Mouse (Mus musculus): ENCODE data around the gene Cdyl. TPM values are rescaled to one million over a fixed set of nuclear protein-coding genes. Genes with fewer than 3 reads are reported as not detected.

Cdyl gene
- polyA plus RNA-seq, 1 experiment from 2014 or later = 16.1 TPM

DNA sequence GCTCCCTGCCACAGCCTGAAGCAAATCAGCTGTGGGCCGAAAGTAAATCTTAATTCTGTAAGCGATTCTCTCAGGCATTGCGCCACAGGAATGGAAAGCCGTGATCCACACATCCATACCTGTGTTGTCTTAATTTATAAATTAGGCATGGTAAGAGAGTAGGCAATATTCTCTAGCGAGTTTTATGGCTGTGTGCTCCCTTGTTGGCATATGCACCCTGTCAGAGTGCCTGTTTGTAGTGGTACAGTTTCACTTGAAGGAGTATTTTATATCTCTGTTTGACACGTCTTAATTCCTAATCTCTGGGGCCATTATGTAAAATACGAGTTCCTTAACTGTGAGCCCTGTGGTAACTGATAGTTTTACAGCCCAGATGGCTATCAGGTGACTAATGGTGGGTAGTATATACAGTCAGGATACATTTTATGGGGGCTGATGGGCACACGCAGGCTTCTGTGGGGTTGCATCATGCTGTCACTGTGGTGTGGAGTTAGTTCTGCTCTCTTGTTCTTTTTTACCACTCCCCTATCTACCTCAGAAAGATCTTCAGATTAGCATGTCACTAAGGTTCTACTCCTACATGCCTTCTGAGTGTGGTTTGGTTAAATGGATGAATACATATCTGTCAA, 96.1 kb downstream of the Cdyl start:
- ATAC-seq (ENCODE audit: insufficient number of reproducible peaks, low FRiP score, low TSS enrichment, low read depth) (no peak), DNase-seq (ENCODE audit: low spot score) (no peak)
- Histone ChIP-seq H3K36me3 (ENCODE audit: control insufficient read depth, insufficient read depth, low read length) (no peaks in the 10 kb centered on the region), H3K9ac (ENCODE audit: low read length) (no peak overlapping the region), H3K27me3 (ENCODE audit: control insufficient read depth, insufficient read depth, low read length) (no peaks in the 10 kb centered on the region), H3K4me1 (ENCODE audit: control insufficient read depth, insufficient read depth, low read length) (peaks cover 3% of the 10 kb centered on the region; the same call in 1 of the 2 replicates), H3K9me3 (ENCODE audit: control insufficient read depth, low read length) (no peaks in the 10 kb centered on the region; the same call in 1 of the 2 replicates), H3K4me3 (ENCODE audit: low read depth, low read length) (no peak overlapping the region), H3K27ac (replicated peaks; ENCODE audit: low read depth, low read length) (no peak overlapping the region), H3K4me2 (ENCODE audit: low read depth, severe bottlenecking) (no peak overlapping the region)
- WGBS = 47% methylated on average over 8 of the region's 8 CpGs

DNA sequence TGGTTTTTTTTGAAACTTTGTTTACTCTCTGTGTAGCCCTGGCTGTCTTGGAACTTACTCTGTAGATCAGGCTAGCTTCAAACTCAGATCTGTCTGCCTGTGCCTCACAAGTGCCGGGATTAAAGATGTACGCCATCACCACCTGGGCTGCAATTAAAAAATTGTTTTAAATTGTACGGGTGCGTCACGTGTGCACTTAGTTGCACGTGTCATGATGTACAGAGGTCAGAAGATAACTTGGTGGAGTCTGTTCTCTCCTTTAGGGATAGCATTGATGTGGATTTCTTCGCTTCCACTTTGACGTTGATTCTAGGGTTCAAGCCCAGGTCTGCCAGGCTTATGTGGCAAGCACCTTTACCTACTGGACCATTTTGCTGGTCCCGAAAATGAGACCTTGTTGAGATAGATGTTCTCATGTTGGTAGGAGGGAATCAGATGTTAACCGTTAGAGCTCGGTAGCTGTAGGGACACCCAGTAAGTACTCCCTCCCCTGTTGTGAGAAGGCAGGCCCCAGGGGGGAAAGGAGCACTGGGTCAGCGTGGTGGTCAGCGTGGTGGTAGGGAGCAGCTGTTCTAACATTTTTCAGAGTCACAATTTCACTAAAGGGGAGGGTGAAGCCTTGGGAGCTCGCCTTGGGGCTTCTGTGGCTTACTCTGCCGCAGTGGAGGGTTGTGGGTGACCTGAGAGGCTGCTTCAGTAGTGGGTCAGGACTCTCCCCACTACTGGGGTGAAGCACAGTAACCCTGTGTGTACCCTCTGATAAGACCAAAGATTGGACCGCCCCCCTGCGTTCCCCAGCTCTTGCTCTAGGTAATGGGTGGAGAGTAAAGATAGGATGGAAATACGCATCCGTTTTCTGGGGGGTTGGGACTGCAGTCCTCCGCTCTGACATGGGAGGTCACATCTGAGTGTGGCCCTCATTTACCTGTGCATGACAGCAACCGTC, 97.0 kb downstream of the Cdyl start:
- H3K4me3 ChIP-seq (ENCODE audit: low read depth, low read length) = no peak overlapping the region
- peaks cover 3% of the 10 kb centered on the region; the same call in 1 of the 2 replicates for H3K4me1 ChIP-seq (ENCODE audit: control insufficient read depth, insufficient read depth, low read length)
- H3K36me3 ChIP-seq (ENCODE audit: control insufficient read depth, insufficient read depth, low read length) = no peaks in the 10 kb centered on the region
- WGBS = 91% methylated on average over 21 of the region's 21 CpGs
- ATAC-seq (ENCODE audit: insufficient number of reproducible peaks, low FRiP score, low TSS enrichment, low read depth) = no peak
- H3K27ac ChIP-seq (replicated peaks; ENCODE audit: low read depth, low read length) = no peak overlapping the region
- H3K9ac ChIP-seq (ENCODE audit: low read length) = no peak overlapping the region
- no peak for DNase-seq (ENCODE audit: low spot score)
- H3K4me2 ChIP-seq (ENCODE audit: low read depth, severe bottlenecking) = no peak overlapping the region
- no peaks in the 10 kb centered on the region; the same call in 1 of the 2 replicates for H3K9me3 ChIP-seq (ENCODE audit: control insufficient read depth, low read length)
- H3K27me3 ChIP-seq (ENCODE audit: control insufficient read depth, insufficient read depth, low read length) = no peaks in the 10 kb centered on the region

DNA sequence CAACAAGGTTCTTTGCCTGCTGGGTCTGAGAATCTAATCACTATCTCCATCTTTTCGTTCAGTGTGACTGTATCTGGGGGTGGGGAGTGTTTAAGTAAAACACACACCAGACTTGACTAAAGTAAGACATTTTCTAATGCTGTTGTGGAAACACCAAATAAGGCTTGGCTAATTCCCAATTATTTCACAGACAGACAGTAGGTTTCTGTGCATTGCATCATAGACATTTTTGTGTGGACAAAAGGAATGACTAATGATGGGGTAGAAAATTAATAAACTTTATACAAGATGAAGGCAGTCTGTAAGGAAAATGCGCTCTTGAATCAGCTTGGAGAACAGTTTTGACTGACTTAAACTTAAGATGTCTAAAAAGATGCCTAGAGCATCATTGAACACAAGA, 100.7 kb downstream of the Cdyl start:
- ATAC-seq (ENCODE audit: insufficient number of reproducible peaks, low FRiP score, low TSS enrichment, low read depth) (no peak), DNase-seq (ENCODE audit: low spot score) (no peak)
- Histone ChIP-seq H3K4me2 (ENCODE audit: low read depth, severe bottlenecking) (no peak overlapping the region), H3K27me3 (ENCODE audit: control insufficient read depth, insufficient read depth, low read length) (no peaks in the 10 kb centered on the region), H3K27ac (replicated peaks; ENCODE audit: low read depth, low read length) (no peak overlapping the region), H3K9me3 (ENCODE audit: control insufficient read depth, low read length) (no peaks in the 10 kb centered on the region; the same call in 1 of the 2 replicates), H3K4me3 (ENCODE audit: low read depth, low read length) (no peak overlapping the region), H3K36me3 (ENCODE audit: control insufficient read depth, insufficient read depth, low read length) (no peaks in the 10 kb centered on the region), H3K9ac (ENCODE audit: low read length) (no peak overlapping the region), H3K4me1 (ENCODE audit: control insufficient read depth, insufficient read depth, low read length) (peaks cover 3% of the 10 kb centered on the region; the same call in 1 of the 2 replicates)
- WGBS = 92% methylated on average over 2 of the region's 2 CpGs

DNA sequence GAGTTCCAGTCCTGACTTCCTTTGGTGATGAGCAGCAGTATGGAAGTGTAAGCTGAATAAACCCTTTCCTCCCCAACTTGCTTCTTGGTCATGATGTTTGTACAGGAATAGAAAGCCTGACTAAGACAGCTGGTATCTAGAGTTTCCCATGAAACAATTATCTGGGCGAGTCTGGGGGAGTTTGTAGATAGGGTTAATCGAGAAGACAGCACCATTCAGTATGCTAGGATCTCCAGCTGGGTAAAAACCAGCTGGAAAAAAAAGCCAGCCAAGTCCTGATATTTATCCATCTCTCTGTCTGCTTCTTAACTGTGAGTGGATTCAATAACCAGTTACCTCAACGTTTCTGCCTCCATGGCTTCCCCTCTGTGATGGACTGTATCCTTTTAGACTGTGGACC, 104.9 kb downstream of the Cdyl start:
- Histone ChIP-seq H3K9ac (ENCODE audit: low read length) (no peak overlapping the region), H3K36me3 (ENCODE audit: control insufficient read depth, insufficient read depth, low read length) (no peaks in the 10 kb centered on the region), H3K4me1 (ENCODE audit: control insufficient read depth, insufficient read depth, low read length) (no peaks in the 10 kb centered on the region), H3K9me3 (ENCODE audit: control insufficient read depth, low read length) (no peaks in the 10 kb centered on the region), H3K27ac (replicated peaks; ENCODE audit: low read depth, low read length) (no peak overlapping the region), H3K4me3 (ENCODE audit: low read depth, low read length) (no peak overlapping the region), H3K27me3 (ENCODE audit: control insufficient read depth, insufficient read depth, low read length) (no peaks in the 10 kb centered on the region), H3K4me2 (ENCODE audit: low read depth, severe bottlenecking) (no peak overlapping the region)
- ATAC-seq (ENCODE audit: insufficient number of reproducible peaks, low FRiP score, low TSS enrichment, low read depth) (no peak), DNase-seq (ENCODE audit: low spot score) (no peak)
- WGBS = 77% methylated on average over 3 of the region's 3 CpGs

DNA sequence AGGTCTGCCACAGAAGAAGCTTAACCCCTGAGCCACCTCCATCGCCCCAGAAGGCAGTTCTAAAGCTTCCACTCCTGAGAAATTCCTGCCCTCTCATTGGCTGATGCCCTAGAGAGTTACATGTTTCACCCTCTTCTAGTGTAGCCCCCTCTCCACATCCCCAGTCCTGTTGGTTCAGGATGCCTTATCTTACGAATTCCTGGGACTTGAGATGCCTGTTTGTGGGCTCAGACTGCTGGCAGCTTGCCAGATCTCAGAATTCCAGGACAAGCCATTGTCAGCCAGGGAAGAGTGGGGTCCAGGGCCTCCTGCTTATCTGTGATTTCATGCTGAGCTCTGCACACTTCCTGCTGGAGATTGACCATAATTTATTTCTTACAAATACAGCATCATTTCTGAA, 106.2 kb downstream of the Cdyl start:
- 58% methylated on average over 2 of the region's 2 CpGs for WGBS
- no peak for ATAC-seq (ENCODE audit: insufficient number of reproducible peaks, low FRiP score, low TSS enrichment, low read depth)
- no peak for DNase-seq (ENCODE audit: low spot score)

DNA sequence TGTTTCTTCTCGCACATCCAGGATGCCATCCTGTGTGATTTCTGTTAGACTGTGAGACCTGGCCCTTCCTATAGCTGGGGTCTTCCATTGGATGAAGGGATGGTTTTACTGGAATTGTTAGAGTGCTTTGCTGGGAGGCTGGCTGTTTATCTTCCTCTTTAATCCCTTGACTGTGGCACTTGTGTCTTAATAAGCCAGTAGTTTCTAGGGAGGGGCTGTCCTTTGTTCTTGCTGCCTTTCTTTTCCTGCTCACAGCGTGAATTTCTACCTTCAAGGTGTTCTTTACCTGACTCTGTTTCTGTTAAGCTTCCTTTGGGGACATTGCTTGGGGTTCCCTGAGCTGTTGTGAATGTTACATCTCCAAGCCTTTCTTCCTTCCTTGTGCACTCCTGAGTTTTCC, 110.0 kb downstream of the Cdyl start:
- ATAC-seq (ENCODE audit: insufficient number of reproducible peaks, low FRiP score, low TSS enrichment, low read depth) = no peak
- no peak for DNase-seq (ENCODE audit: low spot score)
- WGBS = 52% methylated on average over 2 of the region's 2 CpGs
- Histone ChIP-seq H3K4me2 (ENCODE audit: low read depth, severe bottlenecking) (no peak overlapping the region), H3K36me3 (ENCODE audit: control insufficient read depth, insufficient read depth, low read length) (no peaks in the 10 kb centered on the region), H3K4me3 (ENCODE audit: low read depth, low read length) (no peak overlapping the region), H3K4me1 (ENCODE audit: control insufficient read depth, insufficient read depth, low read length) (no peaks in the 10 kb centered on the region), H3K27me3 (ENCODE audit: control insufficient read depth, insufficient read depth, low read length) (no peaks in the 10 kb centered on the region), H3K27ac (replicated peaks; ENCODE audit: low read depth, low read length) (no peak overlapping the region), H3K9ac (ENCODE audit: low read length) (no peak overlapping the region), H3K9me3 (ENCODE audit: control insufficient read depth, low read length) (no peaks in the 10 kb centered on the region)

More for the DNA sequence above, 106.2 kb downstream of the Cdyl start:
- no peaks in the 10 kb centered on the region for H3K4me1 ChIP-seq (ENCODE audit: control insufficient read depth, insufficient read depth, low read length)
- H3K27ac ChIP-seq (replicated peaks; ENCODE audit: low read depth, low read length) = no peak overlapping the region
- no peaks in the 10 kb centered on the region for H3K9me3 ChIP-seq (ENCODE audit: control insufficient read depth, low read length)
- no peaks in the 10 kb centered on the region for H3K36me3 ChIP-seq (ENCODE audit: control insufficient read depth, insufficient read depth, low read length)
- H3K4me2 ChIP-seq (ENCODE audit: low read depth, severe bottlenecking) = no peak overlapping the region
- no peak overlapping the region for H3K9ac ChIP-seq (ENCODE audit: low read length)
- H3K4me3 ChIP-seq (ENCODE audit: low read depth, low read length) = no peak overlapping the region
- no peaks in the 10 kb centered on the region for H3K27me3 ChIP-seq (ENCODE audit: control insufficient read depth, insufficient read depth, low read length)

DNA sequence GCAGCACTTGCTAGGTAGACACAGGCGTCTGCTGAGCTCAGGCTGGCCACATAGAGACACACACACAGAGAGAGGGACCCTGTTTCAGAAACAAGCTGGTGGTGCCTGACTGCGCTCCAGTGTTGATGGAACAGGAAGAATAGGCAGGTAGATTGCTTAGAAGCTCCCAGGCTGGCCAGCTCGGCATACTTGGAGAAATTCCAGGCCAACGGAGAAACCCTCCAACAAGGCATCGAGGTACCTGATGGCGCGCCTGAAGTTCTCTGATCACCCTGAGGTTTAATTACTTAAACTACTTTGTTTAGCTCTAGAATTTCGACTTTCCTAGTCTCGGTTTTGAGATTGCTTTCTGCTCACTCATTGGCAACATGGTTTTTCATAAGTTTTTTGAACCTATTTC, 110.8 kb downstream of the Cdyl start:
- no peak overlapping the region for H3K4me3 ChIP-seq (ENCODE audit: low read depth, low read length)
- no peaks in the 10 kb centered on the region for H3K27me3 ChIP-seq (ENCODE audit: control insufficient read depth, insufficient read depth, low read length)
- no peak overlapping the region for H3K9ac ChIP-seq (ENCODE audit: low read length)
- no peak for DNase-seq (ENCODE audit: low spot score)
- no peaks in the 10 kb centered on the region for H3K9me3 ChIP-seq (ENCODE audit: control insufficient read depth, low read length)
- H3K36me3 ChIP-seq (ENCODE audit: control insufficient read depth, insufficient read depth, low read length) = no peaks in the 10 kb centered on the region
- WGBS = 83% methylated on average over 9 of the region's 9 CpGs
- no peak overlapping the region for H3K27ac ChIP-seq (replicated peaks; ENCODE audit: low read depth, low read length)
- no peaks in the 10 kb centered on the region for H3K4me1 ChIP-seq (ENCODE audit: control insufficient read depth, insufficient read depth, low read length)
- H3K4me2 ChIP-seq (ENCODE audit: low read depth, severe bottlenecking) = no peak overlapping the region
- no peak for ATAC-seq (ENCODE audit: insufficient number of reproducible peaks, low FRiP score, low TSS enrichment, low read depth)

DNA sequence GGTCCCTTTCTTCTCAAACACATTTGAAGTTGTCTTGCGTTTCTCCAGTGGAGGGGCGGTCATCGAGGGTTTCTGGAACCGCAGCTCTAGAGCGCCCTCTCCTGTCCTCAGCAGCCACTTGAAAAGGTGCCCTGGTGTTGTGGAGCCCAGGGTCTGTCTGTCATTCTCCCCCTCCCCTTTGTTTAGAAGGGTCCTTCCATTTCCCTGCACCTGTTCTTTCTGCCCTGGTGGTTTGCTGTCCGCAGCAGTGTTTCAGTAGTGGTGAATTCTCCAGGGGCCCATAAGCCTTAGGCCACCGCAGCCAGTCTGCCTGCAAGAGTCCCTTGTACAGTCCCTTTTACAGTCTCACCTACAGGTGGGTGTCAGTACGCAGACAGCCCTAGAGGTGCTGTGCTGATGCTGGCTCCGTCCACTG, 112.3 kb downstream of the Cdyl start:
- Histone ChIP-seq H3K27me3 (ENCODE audit: control insufficient read depth, insufficient read depth, low read length) (no peaks in the 10 kb centered on the region), H3K4me2 (ENCODE audit: low read depth, severe bottlenecking) (no peak overlapping the region), H3K9me3 (ENCODE audit: control insufficient read depth, low read length) (no peaks in the 10 kb centered on the region), H3K4me1 (ENCODE audit: control insufficient read depth, insufficient read depth, low read length) (no peaks in the 10 kb centered on the region), H3K36me3 (ENCODE audit: control insufficient read depth, insufficient read depth, low read length) (no peaks in the 10 kb centered on the region), H3K27ac (replicated peaks; ENCODE audit: low read depth, low read length) (no peak overlapping the region), H3K4me3 (ENCODE audit: low read depth, low read length) (no peak overlapping the region), H3K9ac (ENCODE audit: low read length) (no peak overlapping the region)
- peak; percentile 47 for DNase-seq (ENCODE audit: low spot score)
- ATAC-seq (ENCODE audit: insufficient number of reproducible peaks, low FRiP score, low TSS enrichment, low read depth) = no peak; the same call in 1 of the 2 replicates
- 69% methylated on average over 9 of the region's 9 CpGs for WGBS

All from limb, embryonic 11.5 days (tissue).